ENCODE assay signal across 10 mouse cellular contexts in the genomic region with DNA sequence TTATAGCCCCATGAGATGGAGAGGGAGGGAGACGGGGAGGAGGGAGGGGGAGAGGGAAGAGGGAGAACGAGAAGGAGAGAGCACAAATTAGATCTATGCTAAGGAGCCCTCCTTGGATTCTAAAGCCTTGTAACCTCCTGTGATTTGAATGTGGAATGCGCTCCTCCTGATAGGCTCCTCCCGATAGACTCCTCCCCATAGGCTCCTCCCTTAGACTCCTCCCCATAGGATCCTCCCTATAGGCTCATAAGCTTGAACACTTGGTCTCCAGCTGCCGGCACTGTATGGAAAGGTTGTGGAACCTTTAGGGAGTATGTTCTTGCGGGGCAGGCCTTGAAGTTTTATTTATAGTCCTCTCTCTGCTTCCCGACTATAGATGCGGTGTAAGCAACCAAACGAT. TPM values are rescaled to one million over a fixed set of nuclear protein-coding genes. Genes with fewer than 3 reads are reported as not detected.
DNase-seq lines count a peak whose midpoint lies in the region; ATAC-seq and TF ChIP-seq lines count a peak whose summit lies in the region.
"Had no signal": no experiment of that assay in that cellular context is flagged by ENCODE, and none has a peak within 500 bp of the region (broad histone marks: within the 10 kb centered on the region; RNA-seq: fewer than 3 reads in every experiment).

No protein-coding gene starts in this region.

- 0 out of 2 replicates have a peak, but pooled peaks cover 4% of the 10 kb centered on the region for H3K4me1 ChIP-seq in kidney, postnatal 0 days (replicated peaks; ENCODE audit: insufficient read depth, low read length)
- peaks cover 80% of the 10 kb centered on the region for H3K4me1 ChIP-seq in liver, embryonic 13.5 days (replicated peaks)

- H3K27ac ChIP-seq in kidney, postnatal 0 days, result no peak overlapping the region
- H3K27ac ChIP-seq in liver, embryonic 13.5 days, result no peak overlapping the region
- H3K27ac ChIP-seq: hindbrain, embryonic 13.5 days had no signal

- no peaks in the 10 kb centered on the region for H3K36me3 ChIP-seq in kidney, postnatal 0 days (ENCODE audit: insufficient read depth, low read length)
- no peaks in the 10 kb centered on the region for H3K36me3 ChIP-seq in liver, embryonic 13.5 days
- H3K36me3 ChIP-seq: G1E; hindbrain, embryonic 13.5 days had no signal

- no peak; the same call in 1 of the 2 replicates for ATAC-seq in kidney, postnatal 0 days (replicated peaks; ENCODE audit: low FRiP score, low read depth)
- ATAC-seq in liver, embryonic 13.5 days (ENCODE audit: low read depth), result 0 out of 2 replicates have a peak, but pooled peaks have one; percentile 21
- ATAC-seq in cerebellum, adult (ENCODE audit: insufficient number of reproducible peaks, low FRiP score, low TSS enrichment), result no peak

- no peak overlapping the region for H3K4me3 ChIP-seq in kidney, postnatal 0 days (replicated peaks; ENCODE audit: low read depth, low read length)
- H3K4me3 ChIP-seq in liver, embryonic 13.5 days (replicated peaks), result no peak overlapping the region
- H3K4me3 ChIP-seq: hindbrain, embryonic 13.5 days had no signal

- no peaks in the 10 kb centered on the region for H3K27me3 ChIP-seq in kidney, postnatal 0 days (ENCODE audit: insufficient read depth, low read length)
- H3K27me3 ChIP-seq in liver, embryonic 13.5 days, result no peaks in the 10 kb centered on the region

- H3K4me2 ChIP-seq in kidney, postnatal 0 days (ENCODE audit: low read length), result no peak overlapping the region
- peak overlapping the region; percentile 12 for H3K4me2 ChIP-seq in liver, embryonic 13.5 days
- H3K4me2 ChIP-seq: hindbrain, embryonic 13.5 days had no signal

- H3K9me3 ChIP-seq in kidney, postnatal 0 days (replicated peaks; ENCODE audit: low read length), result no peaks in the 10 kb centered on the region
- no peaks in the 10 kb centered on the region for H3K9me3 ChIP-seq in liver, embryonic 13.5 days (replicated peaks)
- H3K9me3 ChIP-seq: hindbrain, embryonic 13.5 days had no signal

- DNase-seq in kidney, postnatal 0 days (ENCODE audit: low spot score), result peak; percentile 77
- no peak for DNase-seq in kidney, adult 8-10 months
- DNase-seq in R1 (ENCODE audit: low read depth, low spot score), result peak; percentile 95
- peak; percentile 42 for DNase-seq in embryo, embryonic 9.5 days (ENCODE audit: extremely low spot score)
- no peak for DNase-seq in liver, embryonic 13.5 days
- no peak for DNase-seq in natural killer cell, adult 2 months (ENCODE audit: low spot score in 2 of 2)
- DNase-seq: thymus, postnatal 25 days had no signal

- 19% methylated on average over 9 of the region's 9 CpGs for WGBS in kidney, postnatal 0 days
- WGBS in liver, embryonic 13.5 days (ENCODE audit: insufficient replicate concordance), result 36% methylated on average over 9 of the region's 9 CpGs

- TF ChIP-seq CTCF in kidney, postnatal 0 days (IDR thresholded peaks at IDR 0.05; ENCODE audit: low read depth), result no peak

- no peak overlapping the region for H3K9ac ChIP-seq in kidney, postnatal 0 days (ENCODE audit: low read depth, low read length)
- H3K9ac ChIP-seq in liver, embryonic 13.5 days, result no peak overlapping the region
- H3K9ac ChIP-seq: hindbrain, embryonic 13.5 days had no signal

RNA-seq across cellular contexts. Expression of a gene that starts 20.6 kb away (rescaled TPM):
- 56.2 and 60.3 TPM in 2 replicates for polyA plus RNA-seq in kidney, postnatal 0 days (2015; fragmentation: Nextera tagmentation; extraction: Ambion mirVana)
- 24.0 and 24.4 TPM in 2 replicates for polyA plus RNA-seq in liver, embryonic 13.5 days (2015; fragmentation: Nextera tagmentation; extraction: Ambion mirVana)

RNA-seq across cellular contexts. Expression of a gene that starts 35.5 kb away (rescaled TPM):
- polyA plus RNA-seq in kidney, postnatal 0 days (2015; fragmentation: Nextera tagmentation; extraction: Ambion mirVana), result 0.76 and 0.88 TPM in 2 replicates
- polyA plus RNA-seq in liver, embryonic 13.5 days (2015; fragmentation: Nextera tagmentation; extraction: Ambion mirVana), result 1.1 TPM in 2 replicates

RNA-seq across cellular contexts. Expression of a gene that starts 47.7 kb away (rescaled TPM):
- polyA plus RNA-seq in kidney, postnatal 0 days (2015; fragmentation: Nextera tagmentation; extraction: Ambion mirVana), result 1,354 and 1,434 TPM in 2 replicates
- polyA plus RNA-seq in liver, embryonic 13.5 days (2015; fragmentation: Nextera tagmentation; extraction: Ambion mirVana), result 563 and 588 TPM in 2 replicates

RNA-seq across cellular contexts. Expression of a gene that starts 53.9 kb away (rescaled TPM):
- 26.5 and 26.6 TPM in 2 replicates for polyA plus RNA-seq in kidney, postnatal 0 days (2015; fragmentation: Nextera tagmentation; extraction: Ambion mirVana)
- 34.5 and 47.1 TPM in 2 replicates for polyA plus RNA-seq in liver, embryonic 13.5 days (2015; fragmentation: Nextera tagmentation; extraction: Ambion mirVana)

Comparison
In these comparisons a context has a peak if more than half of its experiments do, and no peak if none do; other contexts are left out.
1. DNase-seq: peak in kidney, postnatal 0 days (single experiment), R1 (single experiment) and embryo, embryonic 9.5 days (single experiment); none in kidney, adult 8-10 months (0 of 2), liver, embryonic 13.5 days (single experiment) and natural killer cell, adult 2 months (0 of 2).